Mouse (Mus musculus) splenic B cell, adult 2 months (primary cell): ENCODE data around the gene Ero1lb.
"Not testable (repeated sequence)": the region's sequence is repeated elsewhere in the genome, so short reads cannot be mapped to it uniquely, and the experiment has no call there.

Source experiments
- DNase-seq: peaks from one replicate; pipeline ENCODE4 v3.0.0-alpha.2; 2011; ENCODE audit warnings: low read depth, low spot score
- H3K27me3 ChIP-seq: 2 replicates; pipeline ENCODE4 v1.6.1; 2012; ENCODE audit warnings: mild to moderate bottlenecking, low read length, moderate library complexity, mixed read lengths; ENCODE audit not compliant: control insufficient read depth, poor library complexity, insufficient read depth, severe bottlenecking
- H3K36me3 ChIP-seq: 2 replicates; pipeline ENCODE4 v1.6.1; 2012; ENCODE audit warnings: mild to moderate bottlenecking, low read length, moderate library complexity, mixed read lengths; ENCODE audit not compliant: control insufficient read depth, poor library complexity, insufficient read depth, severe bottlenecking

Gene Ero1lb

GRCm38 (mm10) chr13:12559462-12560120 lies 6.1 kb upstream of the Ero1lb start:
- DNase-seq, result no peak
- H3K27me3 ChIP-seq, result no peaks in the 10 kb centered on the region
- no peaks in the 10 kb centered on the region for H3K36me3 ChIP-seq

GRCm38 (mm10) chr13:12561729-12562128 lies 3.9 kb upstream of the Ero1lb start:
- H3K36me3 ChIP-seq, result no peaks in the 10 kb centered on the region
- H3K27me3 ChIP-seq, result no peaks in the 10 kb centered on the region
- DNase-seq, result peak; percentile 93

- Histone ChIP-seq H3K36me3 (no peaks in the 10 kb centered on the region), H3K27me3 (no peaks in the 10 kb centered on the region)
These were observed 3.4 kb upstream of the Ero1lb start for GRCm38 (mm10) chr13:12562256-12562655.

GRCm38 (mm10) chr13:12567936-12568335 lies 2.3 kb downstream of the Ero1lb start:
- H3K27me3 ChIP-seq, result no peaks in the 10 kb centered on the region
- H3K36me3 ChIP-seq, result peaks cover 3% of the 10 kb centered on the region; the same call in 1 of the 2 replicates
- DNase-seq, result peak; percentile 52

More at GRCm38 (mm10) chr13:12562256-12562655, 3.4 kb upstream of the Ero1lb start:
- DNase-seq, result peak; percentile 68

- no peak for DNase-seq
- Histone ChIP-seq H3K36me3 (peaks cover 3% of the 10 kb centered on the region; the same call in 1 of the 2 replicates), H3K27me3 (no peaks in the 10 kb centered on the region)
These were observed 3.2 kb downstream of the Ero1lb start for GRCm38 (mm10) chr13:12568597-12569469.

- peaks cover 3% of the 10 kb centered on the region; the same call in 1 of the 2 replicates for H3K36me3 ChIP-seq
- H3K27me3 ChIP-seq, result no peaks in the 10 kb centered on the region
- peak; percentile 74 for DNase-seq
These were observed 4.1 kb downstream of the Ero1lb start for GRCm38 (mm10) chr13:12569741-12570140.

GRCm38 (mm10) chr13:12574979-12575536 lies 9.4 kb downstream of the Ero1lb start:
- peak; percentile 75 for DNase-seq
- Histone ChIP-seq H3K36me3 (peaks cover 16% of the 10 kb centered on the region), H3K27me3 (no peaks in the 10 kb centered on the region)

GRCm38 (mm10) chr13:12578145-12578544 lies 12.5 kb downstream of the Ero1lb start:
- Histone ChIP-seq H3K36me3 (peaks cover 23% of the 10 kb centered on the region), H3K27me3 (no peaks in the 10 kb centered on the region)
- no peak for DNase-seq

GRCm38 (mm10) chr13:12589003-12589402 lies 23.3 kb downstream of the Ero1lb start:
- Histone ChIP-seq H3K36me3 (peaks cover 10% of the 10 kb centered on the region), H3K27me3 (no peaks in the 10 kb centered on the region)
- DNase-seq, result peak; percentile 91

- not testable (repeated sequence) for DNase-seq, H3K36me3 ChIP-seq, H3K27me3 ChIP-seq
These were observed 31.4 kb downstream of the Ero1lb start for GRCm38 (mm10) chr13:12597075-12597474.

GRCm38 (mm10) chr13:12610206-12610605 lies 44.5 kb downstream of the Ero1lb start:
- DNase-seq, H3K27me3 ChIP-seq, H3K36me3 ChIP-seq: not testable (repeated sequence)

GRCm38 (mm10) chr13:12614026-12614425 lies 48.4 kb downstream of the Ero1lb start:
- not testable (repeated sequence) for DNase-seq, H3K36me3 ChIP-seq, H3K27me3 ChIP-seq

- DNase-seq, H3K36me3 ChIP-seq, H3K27me3 ChIP-seq: not testable (repeated sequence)
These were observed 48.9 kb downstream of the Ero1lb start for GRCm38 (mm10) chr13:12614591-12614990.

GRCm38 (mm10) chr13:12615014-12615413 lies 49.3 kb downstream of the Ero1lb start:
- DNase-seq, H3K27me3 ChIP-seq, H3K36me3 ChIP-seq: not testable (repeated sequence)

- not testable (repeated sequence) for H3K36me3 ChIP-seq, DNase-seq, H3K27me3 ChIP-seq
These were observed 50.8 kb downstream of the Ero1lb start for GRCm38 (mm10) chr13:12616489-12616888.
